Mouse (Mus musculus) liver, adult 2 months (tissue): ENCODE measurements around the gene Slc20a1.

Experiments
- CTCF ChIP-seq: fragments of 200-500 bp; IDR thresholded peaks from 2 replicates; pipeline ENCODE4 v1.5.1; 2011; ENCODE audit warnings: low read depth, low read length, control low read depth
- POLR2A ChIP-seq: fragments of 200-500 bp; IDR thresholded peaks from 2 replicates; pipeline ENCODE4 v1.6.1; 2011; ENCODE audit warnings: low read length, control low read depth; ENCODE audit not compliant: insufficient read depth; ENCODE audit errors: extremely low read depth

GRCm38 (mm10) chr2:129210089-129210749, 11.7 kb downstream of the Slc20a1 start:
- TF ChIP-seq CTCF (no peak), POLR2A (no peak)
